Mouse (Mus musculus) liver, embryonic 14.5 days (tissue): ENCODE measurements around the gene Mfap5. TPM values are rescaled to one million over a fixed set of nuclear protein-coding genes. Genes with fewer than 3 reads are reported as not detected.
"Not testable (repeated sequence)": the region's sequence is repeated elsewhere in the genome, so short reads cannot be mapped to it uniquely, and the experiment has no call there.

Experiments
- ATAC-seq: fragments of 200-750 bp; cut with Nextera tagmentation; 2 replicates; pipeline ENCODE4 v1.8.0; 2017; ENCODE audit warnings: moderate number of reproducible peaks, mild to moderate bottlenecking, moderate library complexity; ENCODE audit not compliant: insufficient read depth
- DNase-seq, 3 experiments: peaks; one replicate each; pipeline ENCODE4 v3.0.0-alpha.2; 2012 to 2013; ENCODE audit warnings: low read depth in 3 of 3, low spot score in 3 of 3
- H3K27ac ChIP-seq: fragments of 300-500 bp; sonication (generic); 2 replicates; pipeline ENCODE4 v1.5.1; 2014; ENCODE audit warnings: moderate library complexity, mild to moderate bottlenecking, control low read depth, inconsistent platforms
- H3K27me3 ChIP-seq: fragments of 300-500 bp; sonication (generic); 2 replicates; pipeline ENCODE4 v1.6.1; 2014; ENCODE audit warnings: mild to moderate bottlenecking, low read length, moderate library complexity; ENCODE audit not compliant: control insufficient read depth, insufficient read depth
- H3K36me3 ChIP-seq: fragments of 300-500 bp; sonication (generic); replicated peaks from 2 replicates; pipeline ENCODE4 v1.6.1; 2014; ENCODE audit warnings: low read depth; ENCODE audit not compliant: control insufficient read depth, insufficient read depth
- H3K4me1 ChIP-seq, 2 experiments: fragments of 200-500 bp in 1 of 2; fragments of 300-500 bp in 1 of 2; sonication (generic) in 1 of 2; replicated peaks; 2 replicates each; pipeline ENCODE4 v1.6.1; 2012 to 2014; ENCODE audit warnings: antibody characterized with exemption in 1 of 2, inconsistent platforms in 1 of 2, low read length in 1 of 2; ENCODE audit not compliant: control insufficient read depth in 2 of 2, insufficient read depth in 2 of 2
- H3K4me2 ChIP-seq: fragments of 300-500 bp; sonication (generic); 2 replicates; pipeline ENCODE4 v1.6.1; 2014; ENCODE audit warnings: low read depth, mild to moderate bottlenecking, control low read depth, moderate library complexity
- H3K4me3 ChIP-seq, 2 experiments: fragments of 200-500 bp in 1 of 2; fragments of 300-500 bp in 1 of 2; sonication (generic) in 1 of 2; 2 replicates each; pipeline ENCODE4 v1.5.1; 2012 to 2014; ENCODE audit warnings: low read depth in 2 of 2, low read length in 2 of 2, mild to moderate bottlenecking in 2 of 2, control low read depth in 1 of 2, inconsistent platforms in 1 of 2, moderate library complexity in 1 of 2; ENCODE audit not compliant: insufficient read depth in 1 of 2
- H3K9ac ChIP-seq: fragments of 300-500 bp; sonication (generic); replicated peaks from 2 replicates; pipeline ENCODE4 v1.6.1; 2014; ENCODE audit warnings: mild to moderate bottlenecking, control low read depth, moderate library complexity
- H3K9me3 ChIP-seq: fragments of 300-500 bp; sonication (generic); 2 replicates; pipeline ENCODE4 v1.6.1; 2016; ENCODE audit warnings: low read length, mixed read lengths; ENCODE audit not compliant: control insufficient read depth
- CTCF ChIP-seq: IDR thresholded peaks from 2 replicates; pipeline ENCODE4 v1.5.1; 2016; ENCODE audit warnings: antibody characterized with exemption, low read depth, control low read depth
- EP300 ChIP-seq: IDR thresholded peaks from 2 replicates; pipeline ENCODE4 v1.6.1; 2016; ENCODE audit warnings: antibody characterized with exemption, low read depth
- WGBS: fragments of 180-500 bp; shearing (Covaris S2); extraction: QIAGEN DNeasy Blood & Tissue Kit; methylation state at CpG from one replicate; pipeline ENCODE4 v1.1.7; 2014; ENCODE audit not compliant: insufficient replicate concordance; 5-methylcytosine and 5-hydroxymethylcytosine counted together
- polyA plus RNA-seq, 2 experiments: library from polyadenylated mRNA; depleted of rRNA in 1 of 2; stranded (reverse) in 1 of 2; unstranded in 1 of 2; fragments of >200 nt; fragmentation: Nextera tagmentation in 1 of 2; extraction: Ambion mirVana in 1 of 2; gene quantifications; 2 replicates each; pipeline versions ENCODE4 v1.2.1 to v1.2.3; 2012 to 2014

Gene Mfap5
- polyA plus RNA-seq, 2 experiments = 0.11 TPM; not detected in 1

- no peaks in the 10 kb centered on the region for H3K4me1 ChIP-seq
- ATAC-seq = no peak
- H3K4me3 ChIP-seq = no peak overlapping the region
- no peak overlapping the region for H3K4me2 ChIP-seq
- H3K27ac ChIP-seq = no peak overlapping the region
- no peak for TF ChIP-seq CTCF
- H3K9me3 ChIP-seq = no peaks in the 10 kb centered on the region
- H3K27me3 ChIP-seq = no peaks in the 10 kb centered on the region
- WGBS = 65% methylated on average over 11 of the region's 11 CpGs
- DNase-seq = no peak
- H3K9ac ChIP-seq = no peak overlapping the region
- no peaks in the 10 kb centered on the region for H3K36me3 ChIP-seq
Measured at GRCm38 (mm10) chr6:122528136-122528535, 22.5 kb downstream of the Mfap5 start.

- TF ChIP-seq CTCF (no peak), EP300 (no peak)
- DNase-seq = no peak
Measured at GRCm38 (mm10) chr6:122531466-122532174, 26.0 kb downstream of the Mfap5 start.

GRCm38 (mm10) chr6:122532883-122533302 lies 27.2 kb downstream of the Mfap5 start:
- 5% methylated on average over 4 of the region's 4 CpGs for WGBS
- H3K27ac ChIP-seq = no peak overlapping the region
- H3K4me3 ChIP-seq = peak overlapping the region in 1 of 2 experiments; percentile 23; a peak in 1 of 4 replicates
- no peaks in the 10 kb centered on the region for H3K4me1 ChIP-seq
- no peaks in the 10 kb centered on the region for H3K36me3 ChIP-seq
- H3K9ac ChIP-seq = no peak overlapping the region
- peak in 1 of 3 experiments; percentile 2 for DNase-seq
- no peaks in the 10 kb centered on the region for H3K9me3 ChIP-seq
- no peaks in the 10 kb centered on the region for H3K27me3 ChIP-seq
- H3K4me2 ChIP-seq = no peak overlapping the region
- TF ChIP-seq EP300 = no peak
- no peak for TF ChIP-seq CTCF
- no peak for ATAC-seq

More at GRCm38 (mm10) chr6:122531466-122532174, 26.0 kb downstream of the Mfap5 start:
- Histone ChIP-seq H3K4me2 (no peak overlapping the region), H3K27ac (no peak overlapping the region), H3K9me3 (no peaks in the 10 kb centered on the region), H3K4me1 (no peaks in the 10 kb centered on the region), H3K36me3 (no peaks in the 10 kb centered on the region), H3K9ac (no peak overlapping the region), H3K4me3 (no peak overlapping the region), H3K27me3 (no peaks in the 10 kb centered on the region)
- WGBS = 56% methylated on average over 8 of the region's 8 CpGs
- ATAC-seq = no peak

- Histone ChIP-seq H3K4me2 (no peak overlapping the region), H3K36me3 (no peaks in the 10 kb centered on the region), H3K9ac (no peak overlapping the region), H3K4me1 (no peaks in the 10 kb centered on the region), H3K4me3 (no peak overlapping the region), H3K27ac (no peak overlapping the region), H3K9me3 (no peaks in the 10 kb centered on the region), H3K27me3 (no peaks in the 10 kb centered on the region)
- DNase-seq (no peak), ATAC-seq (no peak)
- 31% methylated on average over 3 of the region's 3 CpGs for WGBS
- TF ChIP-seq EP300 (no peak), CTCF (no peak)
Measured at GRCm38 (mm10) chr6:122534032-122534431, 28.4 kb downstream of the Mfap5 start.

- H3K4me3 ChIP-seq = no peak overlapping the region
- H3K27me3 ChIP-seq = no peaks in the 10 kb centered on the region
- WGBS = 75% methylated on average over 9 of the region's 9 CpGs
- ATAC-seq (no peak), DNase-seq (no peak)
- TF ChIP-seq EP300 = no peak
- no peak for TF ChIP-seq CTCF
- H3K4me1 ChIP-seq = no peaks in the 10 kb centered on the region
- no peaks in the 10 kb centered on the region for H3K36me3 ChIP-seq
- no peak overlapping the region for H3K27ac ChIP-seq
- no peak overlapping the region for H3K9ac ChIP-seq
- no peak overlapping the region for H3K4me2 ChIP-seq
- H3K9me3 ChIP-seq = no peaks in the 10 kb centered on the region
Measured at GRCm38 (mm10) chr6:122539564-122539963, 33.9 kb downstream of the Mfap5 start.

GRCm38 (mm10) chr6:122542459-122542858 lies 36.8 kb downstream of the Mfap5 start:
- H3K4me1 ChIP-seq, H3K27ac ChIP-seq, H3K9ac ChIP-seq, ATAC-seq, H3K9me3 ChIP-seq, DNase-seq, H3K4me2 ChIP-seq, H3K4me3 ChIP-seq, H3K36me3 ChIP-seq, H3K27me3 ChIP-seq: not testable (repeated sequence)
- WGBS = 53% methylated on average over 5 of the region's 5 CpGs
